Mouse (Mus musculus) myocyte (in vitro differentiated cells): ENCODE data around the gene Zdhhc11.

Experiments
- CEBPB ChIP-seq: IDR thresholded peaks from 2 replicates; pipeline ENCODE4 v1.6.1; 2011; ENCODE audit warnings: mild to moderate bottlenecking, moderate library complexity; ENCODE audit not compliant: poor library complexity, insufficient read depth, severe bottlenecking
- E2F4 ChIP-seq: IDR thresholded peaks from one replicate; pipeline ENCODE4 v1.6.1; 2011; ENCODE audit warnings: mild to moderate bottlenecking, control low read depth, moderate library complexity; ENCODE audit not compliant: insufficient read depth
- MAX ChIP-seq: IDR thresholded peaks from one replicate; pipeline ENCODE4 v1.6.1; 2011; ENCODE audit warnings: low read depth, mild to moderate bottlenecking, control low read depth
- POLR2A ChIP-seq: IDR thresholded peaks from one replicate; pipeline ENCODE4 v1.6.1; 2011; ENCODE audit warnings: low read depth, mild to moderate bottlenecking, control low read depth, moderate library complexity; ENCODE audit not compliant: insufficient read length
- TCF12 ChIP-seq: IDR thresholded peaks from one replicate; pipeline ENCODE4 v1.6.1; 2011; ENCODE audit warnings: mild to moderate bottlenecking, control low read depth; ENCODE audit not compliant: poor library complexity, insufficient read depth, severe bottlenecking
- TCF3 ChIP-seq: IDR thresholded peaks from one replicate; pipeline ENCODE4 v1.6.1; 2011; ENCODE audit warnings: low read depth, control low read depth; ENCODE audit not compliant: insufficient read length

DNA sequence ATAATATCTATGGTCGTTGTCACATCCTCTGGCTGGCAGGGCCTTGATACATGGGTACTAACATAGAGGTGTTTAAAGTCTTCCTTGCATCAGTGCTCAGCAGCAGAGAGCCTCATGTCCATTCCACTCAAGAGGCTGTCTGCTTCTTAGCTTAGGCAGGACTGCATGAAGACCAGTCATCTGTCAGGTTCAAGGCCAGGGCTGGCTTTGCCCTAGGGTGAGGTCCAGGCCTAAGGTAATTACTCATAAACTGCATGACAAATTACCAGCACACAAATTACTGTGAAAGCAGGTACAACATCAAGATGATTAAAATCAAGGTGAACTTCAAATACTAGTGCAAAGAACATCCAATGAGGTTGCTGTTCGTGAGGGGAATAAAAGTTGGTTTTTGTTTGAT, 72.1 kb downstream of the Zdhhc11 start:
- TF ChIP-seq POLR2A = no peak
- TF ChIP-seq E2F4 = no peak
- no peak for TF ChIP-seq TCF12
- TF ChIP-seq TCF3 = no peak
- TF ChIP-seq MAX = no peak
- TF ChIP-seq CEBPB = no peak
